Mouse (Mus musculus) limb, embryonic 14.5 days (tissue): ENCODE measurements around the gene Znrf1. TPM values are rescaled to one million over a fixed set of nuclear protein-coding genes. Genes with fewer than 3 reads are reported as not detected.
"Not testable (repeated sequence)": the region's sequence is repeated elsewhere in the genome, so short reads cannot be mapped to it uniquely, and the experiment has no call there.

Source experiments
- ATAC-seq: fragments of 200-750 bp; cut with Nextera tagmentation; 2 replicates; pipeline ENCODE4 v1.8.0; 2017; ENCODE audit warnings: low read depth, moderate number of reproducible peaks, moderate TSS enrichment; ENCODE audit not compliant: low FRiP score
- DNase-seq: peaks from one replicate; pipeline ENCODE4 v3.0.0-alpha.2; 2015; ENCODE audit warnings: low spot score
- H3K27ac ChIP-seq: fragments of 300-500 bp; sonication (generic); replicated peaks from 2 replicates; pipeline ENCODE4 v1.5.1; 2014; ENCODE audit warnings: low read depth, mild to moderate bottlenecking, low read length, moderate library complexity, mixed read lengths
- H3K27me3 ChIP-seq: fragments of 300-500 bp; sonication (generic); 2 replicates; pipeline ENCODE4 v1.6.1; 2014; ENCODE audit warnings: low read length, mixed read lengths; ENCODE audit not compliant: control insufficient read depth, insufficient read depth
- H3K36me3 ChIP-seq: fragments of 300-500 bp; sonication (generic); 2 replicates; pipeline ENCODE4 v1.6.1; 2014; ENCODE audit warnings: mild to moderate bottlenecking, low read length, moderate library complexity, mixed read lengths; ENCODE audit not compliant: control insufficient read depth, insufficient read depth
- H3K4me1 ChIP-seq: fragments of 300-500 bp; sonication (generic); 2 replicates; pipeline ENCODE4 v1.6.1; 2014; ENCODE audit warnings: antibody characterized with exemption, low read length, mixed read lengths; ENCODE audit not compliant: control insufficient read depth, insufficient read depth
- H3K4me2 ChIP-seq: fragments of 300-500 bp; sonication (generic); replicated peaks from 2 replicates; pipeline ENCODE4 v1.6.1; 2014; ENCODE audit warnings: low read depth, mild to moderate bottlenecking, low read length, moderate library complexity; ENCODE audit not compliant: severe bottlenecking
- H3K4me3 ChIP-seq: fragments of 300-500 bp; sonication (generic); replicated peaks from 2 replicates; pipeline ENCODE4 v1.5.1; 2014; ENCODE audit warnings: low read length
- H3K9ac ChIP-seq: fragments of 300-500 bp; sonication (generic); 2 replicates; pipeline ENCODE4 v1.6.1; 2014; ENCODE audit warnings: mild to moderate bottlenecking, low read depth, low read length, moderate library complexity; ENCODE audit not compliant: severe bottlenecking
- H3K9me3 ChIP-seq: fragments of 300-500 bp; sonication (generic); 2 replicates; pipeline ENCODE4 v1.6.1; 2016; ENCODE audit warnings: low read length; ENCODE audit not compliant: control insufficient read depth
- POLR2A ChIP-seq: fragments of 200-500 bp; IDR thresholded peaks from 2 replicates; pipeline ENCODE4 v1.8.0; 2012; ENCODE audit warnings: inconsistent platforms, mild to moderate bottlenecking, moderate library complexity, borderline replicate concordance; ENCODE audit not compliant: insufficient read depth, insufficient read length; ENCODE audit errors: extremely low read depth
- WGBS: fragments of 180-500 bp; shearing (Covaris S2); extraction: QIAGEN DNeasy Blood & Tissue Kit; methylation state at CpG from one replicate; pipeline ENCODE4 v1.1.7; 2014; 5-methylcytosine and 5-hydroxymethylcytosine counted together
- polyA plus RNA-seq, 2 experiments: library from polyadenylated mRNA; depleted of rRNA in 1 of 2; stranded (reverse) in 1 of 2; unstranded in 1 of 2; fragments of >200 nt; fragmentation: Nextera tagmentation in 1 of 2; extraction: Ambion mirVana in 1 of 2; gene quantifications; 2 replicates each; pipeline versions ENCODE4 v1.2.1 to v1.2.3; 2012 to 2014

Znrf1 gene
- polyA plus RNA-seq, 2 experiments = 42.4 to 133 TPM

GRCm38 (mm10) chr8:111496326-111496725 is 39.6 kb upstream of the Znrf1 start:
- H3K27ac ChIP-seq = no peak overlapping the region
- TF ChIP-seq POLR2A = no peak
- no peak overlapping the region for H3K9ac ChIP-seq
- no peaks in the 10 kb centered on the region for H3K4me1 ChIP-seq
- ATAC-seq = no peak
- no peak overlapping the region for H3K4me2 ChIP-seq
- H3K9me3 ChIP-seq = no peaks in the 10 kb centered on the region
- no peaks in the 10 kb centered on the region for H3K27me3 ChIP-seq
- 84% methylated on average over 7 of the region's 7 CpGs for WGBS
- DNase-seq = no peak
- no peak overlapping the region for H3K4me3 ChIP-seq
- peaks cover 37% of the 10 kb centered on the region for H3K36me3 ChIP-seq

DNA sequence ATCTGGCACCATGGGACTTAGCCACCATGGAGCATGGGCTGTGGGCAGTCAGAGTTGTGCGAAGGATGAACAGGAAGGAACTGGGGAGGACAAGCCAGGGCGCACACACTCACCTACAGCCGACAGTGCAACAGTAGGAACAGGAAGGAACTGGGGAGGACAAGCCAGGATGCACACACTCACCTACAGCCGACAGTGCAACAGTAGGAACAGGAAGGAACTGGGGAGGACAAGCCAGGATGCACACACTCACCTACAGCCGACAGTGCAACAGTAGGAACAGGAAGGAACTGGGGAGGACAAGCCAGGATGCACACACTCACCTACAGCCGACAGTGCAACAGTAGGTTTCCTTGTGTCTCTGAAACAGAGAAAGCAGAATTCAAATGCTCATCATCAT is 37.6 kb upstream of the Znrf1 start:
- ATAC-seq, H3K4me1 ChIP-seq: not testable (repeated sequence)

DNA sequence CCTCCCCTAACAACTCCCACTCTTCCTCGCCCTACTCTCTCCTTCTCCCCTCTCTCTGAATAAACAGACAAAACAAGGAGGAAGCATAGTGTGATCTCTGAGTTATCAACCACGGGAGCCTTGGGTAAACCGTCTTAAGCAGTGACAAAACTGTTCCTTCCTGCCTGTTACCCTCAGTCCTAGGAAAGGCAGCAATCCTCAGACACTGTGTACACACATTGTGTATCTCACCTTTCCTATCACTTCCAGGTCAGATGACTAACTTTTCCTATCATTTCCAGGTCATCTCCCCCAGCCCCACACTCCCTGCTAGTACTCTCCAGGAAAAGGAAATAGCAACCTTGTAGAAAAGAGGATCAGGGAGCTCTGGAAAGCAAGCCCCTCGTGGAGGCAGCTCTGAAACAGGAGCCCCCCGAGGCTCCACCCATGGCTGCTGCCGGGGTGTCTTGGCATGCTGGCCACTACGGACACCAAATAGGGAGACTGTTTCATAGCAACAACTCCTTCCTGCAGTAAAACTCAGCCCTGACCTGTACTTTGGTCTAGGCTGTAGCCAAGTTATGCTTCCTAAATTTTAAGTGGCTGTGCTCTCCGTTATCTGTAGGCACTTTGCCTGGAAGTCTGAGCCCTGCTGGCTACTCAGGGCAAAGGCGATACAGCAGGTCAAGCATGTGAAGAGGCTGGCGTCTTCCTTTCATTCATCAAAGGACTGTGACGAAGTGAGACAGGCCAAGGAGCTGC is 34.0 kb upstream of the Znrf1 start:
- H3K27ac ChIP-seq = no peak overlapping the region

More for the DNA sequence above, 37.6 kb upstream of the Znrf1 start:
- H3K4me3 ChIP-seq, H3K27me3 ChIP-seq, H3K27ac ChIP-seq, DNase-seq, H3K9ac ChIP-seq, H3K4me2 ChIP-seq, H3K9me3 ChIP-seq: not testable (repeated sequence)
- peaks cover 35% of the 10 kb centered on the region for H3K36me3 ChIP-seq
- WGBS = 88% methylated on average over 4 of the region's 6 CpGs

GRCm38 (mm10) chr8:111508566-111508965 is 27.3 kb upstream of the Znrf1 start:
- Histone ChIP-seq H3K9me3 (no peaks in the 10 kb centered on the region), H3K27me3 (no peaks in the 10 kb centered on the region), H3K4me1 (no peaks in the 10 kb centered on the region), H3K4me3 (no peak overlapping the region), H3K36me3 (peaks cover 6% of the 10 kb centered on the region; the same call in 1 of the 2 replicates), H3K9ac (no peak overlapping the region), H3K27ac (no peak overlapping the region), H3K4me2 (no peak overlapping the region)
- peak; percentile 24 for DNase-seq
- no peak for ATAC-seq
- 53% methylated on average over 2 of the region's 2 CpGs for whole genome bisulfite sequencing
- no peak for TF ChIP-seq POLR2A

More for the DNA sequence above, 34.0 kb upstream of the Znrf1 start:
- Histone ChIP-seq H3K36me3 (peaks cover 38% of the 10 kb centered on the region), H3K4me2 (no peak overlapping the region), H3K9ac (no peak overlapping the region), H3K4me1 (no peaks in the 10 kb centered on the region), H3K9me3 (no peaks in the 10 kb centered on the region), H3K4me3 (no peak overlapping the region), H3K27me3 (no peaks in the 10 kb centered on the region)
- no peak for TF ChIP-seq POLR2A
- ATAC-seq (no peak), DNase-seq (no peak)
- WGBS = 65% methylated on average over 11 of the region's 11 CpGs

DNA sequence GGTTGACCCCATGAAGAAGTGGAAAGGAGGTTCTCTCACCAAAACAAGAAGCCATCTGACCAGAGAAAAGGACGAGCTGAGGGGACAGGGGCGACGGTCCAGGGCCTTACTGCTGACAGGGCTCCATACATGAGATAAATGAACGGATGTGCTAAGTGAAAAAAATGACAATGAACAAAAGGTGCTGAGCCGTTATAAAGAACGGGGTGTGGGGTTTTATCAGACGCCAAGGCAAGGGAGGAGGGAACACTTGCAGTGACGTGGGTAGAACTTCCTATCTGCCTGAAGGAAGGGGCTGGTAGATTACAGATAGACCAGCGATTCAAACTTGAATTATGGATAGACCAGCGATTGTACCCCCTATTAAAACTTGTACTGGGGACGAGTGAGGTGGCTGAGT is 26.6 kb upstream of the Znrf1 start:
- H3K27ac ChIP-seq = no peak overlapping the region
- no peak for ATAC-seq
- WGBS = 87% methylated on average over 11 of the region's 11 CpGs
- no peak for DNase-seq
- H3K4me2 ChIP-seq = no peak overlapping the region
- no peaks in the 10 kb centered on the region for H3K36me3 ChIP-seq
- TF ChIP-seq POLR2A = no peak
- H3K27me3 ChIP-seq = no peaks in the 10 kb centered on the region
- no peaks in the 10 kb centered on the region for H3K4me1 ChIP-seq
- H3K9ac ChIP-seq = no peak overlapping the region
- no peak overlapping the region for H3K4me3 ChIP-seq
- H3K9me3 ChIP-seq = no peaks in the 10 kb centered on the region
